Mouse (Mus musculus) embryonic fibroblast, embryonic 13.5 days (primary cell): ENCODE data around the gene Ube2c. TPM values are rescaled to one million over a fixed set of nuclear protein-coding genes. Genes with fewer than 3 reads are reported as not detected.
"Not testable (repeated sequence)": the region's sequence is repeated elsewhere in the genome, so short reads cannot be mapped to it uniquely, and the experiment has no call there.

Source experiments
- H3K27ac ChIP-seq: 2 replicates; pipeline ENCODE4 v1.5.1; 2012; ENCODE audit warnings: low read length, control low read depth, inconsistent platforms; ENCODE audit not compliant: insufficient read depth
- H3K4me1 ChIP-seq: 2 replicates; pipeline ENCODE4 v1.6.1; 2011; ENCODE audit warnings: low read length; ENCODE audit not compliant: control insufficient read depth, insufficient read depth
- H3K4me3 ChIP-seq: 2 replicates; pipeline ENCODE4 v1.5.1; 2011; ENCODE audit warnings: mild to moderate bottlenecking, control low read depth, low read length; ENCODE audit not compliant: insufficient read depth
- CTCF ChIP-seq: IDR thresholded peaks from 2 replicates; pipeline ENCODE4 v1.5.1; 2011; ENCODE audit warnings: mild to moderate bottlenecking, control low read depth, low read length, moderate library complexity, borderline replicate concordance; ENCODE audit not compliant: insufficient read depth
- POLR2A ChIP-seq: IDR thresholded peaks from 2 replicates; pipeline ENCODE4 v1.6.1; 2011; ENCODE audit warnings: low read depth, mild to moderate bottlenecking, control low read depth, low read length, moderate library complexity
- polyA plus RNA-seq: library from polyadenylated mRNA; stranded (reverse); fragments of >200 nt; gene quantifications from 2 replicates; pipeline ENCODE4 v1.2.4, GENCODE M21; 2011; ENCODE audit warnings: low read depth; ENCODE audit not compliant: missing spikeins, insufficient read length

Gene Ube2c
- polyA plus RNA-seq, 1 experiment, result 146 TPM

- H3K27ac ChIP-seq, result no peak overlapping the region
- peak overlapping the region; percentile 47 for H3K4me3 ChIP-seq
- no peak for TF ChIP-seq CTCF
- TF ChIP-seq POLR2A, result no peak
- H3K4me1 ChIP-seq, result peaks cover 16% of the 10 kb centered on the region
These were observed 17.3 kb downstream of the Ube2c start for GRCm38 (mm10) chr2:164787032-164787431.

- Histone ChIP-seq H3K4me3 (no peak overlapping the region), H3K4me1 (peaks cover 16% of the 10 kb centered on the region), H3K27ac (no peak overlapping the region)
- TF ChIP-seq CTCF, result no peak
- no peak for TF ChIP-seq POLR2A
These were observed 18.1 kb downstream of the Ube2c start for GRCm38 (mm10) chr2:164787779-164788178.

GRCm38 (mm10) chr2:164788411-164788810 is 18.7 kb downstream of the Ube2c start:
- no peak overlapping the region for H3K4me3 ChIP-seq
- no peak overlapping the region for H3K27ac ChIP-seq
- H3K4me1 ChIP-seq, result peaks cover 16% of the 10 kb centered on the region
- TF ChIP-seq CTCF, result no peak
- TF ChIP-seq POLR2A, result no peak

GRCm38 (mm10) chr2:164790451-164790850 is 20.8 kb downstream of the Ube2c start:
- no peak overlapping the region for H3K4me3 ChIP-seq
- H3K4me1 ChIP-seq, result peaks cover 12% of the 10 kb centered on the region
- TF ChIP-seq CTCF, result no peak
- no peak for TF ChIP-seq POLR2A
- H3K27ac ChIP-seq, result no peak overlapping the region

DNA sequence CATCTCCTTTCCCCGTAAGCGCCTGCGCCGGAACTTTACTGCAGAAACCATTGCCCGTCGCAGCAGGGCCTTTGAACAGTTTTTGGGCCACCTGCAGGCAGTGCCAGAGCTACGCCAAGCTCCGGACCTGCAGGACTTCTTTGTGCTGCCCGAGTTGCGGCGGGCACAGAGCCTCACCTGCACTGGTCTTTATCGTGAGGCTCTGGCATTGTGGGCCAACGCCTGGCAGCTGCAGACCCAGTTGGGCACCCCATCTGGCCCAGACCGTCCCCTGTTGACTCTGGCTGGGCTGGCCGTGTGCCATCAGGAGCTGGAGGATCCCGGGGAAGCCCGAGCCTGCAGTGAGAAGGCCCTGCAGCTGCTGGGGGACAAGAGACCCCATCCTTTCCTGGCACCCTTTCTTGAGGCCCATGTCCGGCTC is 22.2 kb downstream of the Ube2c start:
- TF ChIP-seq POLR2A, result no peak
- TF ChIP-seq CTCF, result no peak
- H3K4me3 ChIP-seq, result no peak overlapping the region
- H3K4me1 ChIP-seq, result peaks cover 11% of the 10 kb centered on the region
- no peak overlapping the region for H3K27ac ChIP-seq

- no peak overlapping the region for H3K4me3 ChIP-seq
- H3K4me1 ChIP-seq, result peaks cover 8% of the 10 kb centered on the region
- H3K27ac ChIP-seq, result no peak overlapping the region
- TF ChIP-seq CTCF (no peak), POLR2A (no peak)
These were observed 22.9 kb downstream of the Ube2c start for GRCm38 (mm10) chr2:164792400-164793190.

- Histone ChIP-seq H3K27ac (no peak overlapping the region), H3K4me1 (peaks cover 4% of the 10 kb centered on the region; the same call in 1 of the 2 replicates), H3K4me3 (no peak overlapping the region)
- TF ChIP-seq POLR2A (no peak), CTCF (peak; percentile 55; the same call in 1 of the 2 replicates)
These were observed 23.5 kb downstream of the Ube2c start for GRCm38 (mm10) chr2:164793236-164793635.

GRCm38 (mm10) chr2:164793772-164794171 is 24.1 kb downstream of the Ube2c start:
- H3K4me3 ChIP-seq, result no peak overlapping the region
- TF ChIP-seq POLR2A (no peak), CTCF (no peak)
- no peaks in the 10 kb centered on the region for H3K4me1 ChIP-seq
- H3K27ac ChIP-seq, result no peak overlapping the region

DNA sequence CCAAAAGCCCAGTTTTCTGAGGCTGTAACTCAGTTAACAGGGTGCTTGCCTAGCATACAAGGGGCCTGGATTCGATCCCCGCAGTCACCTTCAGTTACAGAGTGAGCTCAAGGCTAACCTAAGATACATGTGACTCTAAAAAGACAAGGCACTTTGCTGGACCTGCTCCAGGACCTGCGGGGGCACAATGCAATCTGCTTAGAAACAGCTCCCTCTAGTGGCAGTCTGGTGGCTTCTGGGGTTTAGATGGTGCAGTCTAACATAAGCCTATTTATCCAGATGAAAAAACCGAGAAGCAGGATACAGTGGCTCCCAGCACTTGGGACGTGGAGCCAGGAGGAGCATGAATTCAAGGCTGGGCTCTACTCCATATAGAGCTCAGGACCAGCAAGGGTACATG is 24.6 kb downstream of the Ube2c start:
- no peak overlapping the region for H3K4me3 ChIP-seq
- H3K4me1 ChIP-seq, result no peaks in the 10 kb centered on the region
- no peak overlapping the region for H3K27ac ChIP-seq
- TF ChIP-seq POLR2A, result no peak
- TF ChIP-seq CTCF, result peak; percentile 64

DNA sequence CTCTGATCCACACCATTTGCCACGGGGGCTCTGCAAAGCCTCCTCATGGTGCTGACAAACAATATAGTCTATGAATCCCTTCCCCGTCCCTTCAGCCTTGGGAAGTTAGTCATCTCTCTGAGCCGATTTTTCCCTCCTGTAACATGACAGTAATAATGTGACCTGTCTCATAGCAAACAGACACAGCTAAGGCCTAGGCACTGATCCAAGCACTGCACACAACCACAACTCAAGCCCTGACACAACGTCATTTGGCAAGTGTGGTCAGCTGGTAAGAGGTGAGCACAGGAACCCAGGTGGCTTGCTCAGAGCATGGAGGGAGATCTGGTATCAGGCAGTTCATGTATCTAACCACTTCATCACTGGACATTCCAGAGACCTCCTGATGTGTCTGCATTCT is 26.2 kb downstream of the Ube2c start:
- H3K4me1 ChIP-seq, result no peaks in the 10 kb centered on the region
- TF ChIP-seq CTCF (no peak), POLR2A (no peak)
- no peak overlapping the region for H3K27ac ChIP-seq
- no peak overlapping the region for H3K4me3 ChIP-seq

DNA sequence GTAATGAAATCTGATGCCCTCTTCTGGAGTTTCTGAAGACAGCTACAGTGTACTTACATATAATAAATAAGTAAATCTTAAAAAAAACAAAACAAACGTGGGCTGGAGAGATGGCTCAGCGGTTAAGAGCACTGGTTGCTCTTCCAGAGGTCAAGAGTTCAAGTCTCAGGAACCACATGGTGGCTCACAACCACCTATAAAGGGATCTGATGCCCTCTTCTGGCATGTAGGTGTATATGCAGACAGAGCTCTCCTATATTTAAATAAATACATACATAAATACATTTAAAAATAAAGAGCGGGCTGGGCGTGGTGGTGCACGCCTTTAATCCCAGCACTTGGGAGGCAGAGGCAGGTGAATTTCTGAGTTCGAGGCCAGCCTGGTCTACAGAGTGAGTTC is 28.9 kb downstream of the Ube2c start:
- not testable (repeated sequence) for H3K27ac ChIP-seq, H3K4me3 ChIP-seq, H3K4me1 ChIP-seq
